Mouse (Mus musculus): Measurements from ENCODE around the gene Hbq1a.

DNA sequence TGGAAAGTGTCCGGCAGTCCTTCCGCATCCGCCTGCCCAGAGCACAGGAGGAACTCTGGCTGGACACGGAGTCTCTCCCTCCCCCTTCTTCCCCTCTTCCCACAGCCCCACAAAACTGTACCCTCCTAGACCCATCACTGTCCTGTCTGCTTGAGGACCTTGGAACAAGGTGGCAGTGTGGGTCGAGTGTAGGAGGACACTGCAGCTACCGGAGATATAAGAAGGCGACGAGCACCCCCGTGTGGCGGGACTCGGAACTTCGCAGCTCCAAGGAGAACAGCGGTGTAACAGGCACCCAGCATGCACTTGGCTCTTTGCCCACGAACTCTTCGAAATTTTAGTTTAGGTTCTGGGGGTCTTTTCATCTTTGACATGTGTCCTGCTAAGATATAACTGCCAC, 24.7 kb downstream of the Hbq1a start:
- TF ChIP-seq GATA1 (IDR thresholded peaks at IDR 0.05; ENCODE audit: low read length) (no peak), TAL1 (IDR thresholded peaks at IDR 0.05; ENCODE audit: low read length) (no peak)

All from erythroblast, embryonic 14.5 days (primary cell).